Mouse (Mus musculus) forelimb bud, embryonic 11.5 days (tissue): ENCODE data around the gene Pbx1.

Experiments used
- DNase-seq: peaks from one replicate; pipeline ENCODE4 v3.0.0-alpha.2; 2012; ENCODE audit warnings: low read depth, low spot score

The Pbx1 gene

GRCm38 (mm10) chr1:168088680-168089079, 343.4 kb downstream of the Pbx1 start:
- no peak for DNase-seq

- no peak for DNase-seq
Observed at GRCm38 (mm10) chr1:168079394-168079767, 352.7 kb downstream of the Pbx1 start.

- DNase-seq, result no peak
Observed at GRCm38 (mm10) chr1:168078746-168079393, 353.2 kb downstream of the Pbx1 start.

- DNase-seq, result no peak
Observed at GRCm38 (mm10) chr1:168071974-168072373, 360.1 kb downstream of the Pbx1 start.

- no peak for DNase-seq
Observed at GRCm38 (mm10) chr1:168070273-168070910, 361.7 kb downstream of the Pbx1 start.

GRCm38 (mm10) chr1:168069740-168070139, 362.3 kb downstream of the Pbx1 start:
- no peak for DNase-seq
